Mouse (Mus musculus): ENCODE measurements at regions not wholly inside any gene's neighbourhood (a gene's known extent, or its start where the extent isn't known, plus 50 kb on each side); places are given as distances from the start of the nearest gene placed in this dataset.

DNA sequence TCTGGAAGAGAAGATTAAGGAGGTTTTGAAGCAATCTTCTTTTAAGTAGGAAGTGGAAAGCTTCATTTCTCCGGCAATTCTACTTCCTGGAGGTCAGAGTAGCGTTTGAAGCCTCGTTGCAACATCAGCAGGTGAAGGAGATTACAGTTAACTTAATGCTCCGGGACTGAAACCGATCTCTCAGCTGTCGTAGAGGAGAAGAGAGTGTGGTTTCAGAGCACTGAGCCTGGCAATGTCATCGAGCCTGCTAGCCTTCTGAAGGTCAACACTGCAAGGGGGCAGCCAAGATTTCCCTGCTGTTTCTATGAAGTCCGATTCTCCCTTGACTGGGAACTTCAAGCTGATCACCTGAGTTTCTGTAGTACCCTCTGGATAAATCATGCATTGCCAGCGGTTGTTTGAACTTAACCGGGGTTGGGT lies 299.1 kb downstream of the Pten start:
- Histone ChIP-seq H3K4me3 (ENCODE audit: insufficient read depth in 1 of 2, low read depth in 1 of 2, low read length in 2 of 2, poor library complexity in 1 of 2, severe bottlenecking in 1 of 2) (no peak overlapping the region), H3K27ac (ENCODE audit: insufficient read depth, low read depth, low read length, poor library complexity, severe bottlenecking) (no peak overlapping the region), H3K36me3 (ENCODE audit: control insufficient read depth, insufficient read depth, low read length, poor library complexity, severe bottlenecking) (no peaks in the 10 kb centered on the region), H3K4me1 (ENCODE audit: control insufficient read depth in 2 of 2, insufficient read depth in 2 of 2, low read length in 2 of 2, poor library complexity in 1 of 2) (no peaks in the 10 kb centered on the region), H3K9me3 (ENCODE audit: control insufficient read depth, insufficient read depth, low read depth, low read length) (no peaks in the 10 kb centered on the region), H3K9ac (ENCODE audit: insufficient read depth, low read depth, low read length, poor library complexity, severe bottlenecking) (no peak overlapping the region)
- in situ Hi-C loops (cut with MboI; ENCODE audit: low sequenced_read_pairs in 2 of 2, unreplicated experiment in 2 of 2) = no loop called here
- DNase-seq (ENCODE audit: low read depth, low spot score) = no peak
- no peak for TF ChIP-seq HCFC1 (IDR thresholded peaks at IDR 0.05; ENCODE audit: borderline replicate concordance, insufficient read depth, low read length)
- no peak for TF ChIP-seq MAFK (IDR thresholded peaks at IDR 0.05; ENCODE audit: insufficient read depth, low read depth, low read length)
- no peak for TF ChIP-seq CHD2 (IDR thresholded peaks at IDR 0.05; ENCODE audit: low read depth, low read length)
- no peak for TF ChIP-seq ZNF384 (IDR thresholded peaks at IDR 0.05; ENCODE audit: low read depth, low read length)
- TF ChIP-seq ZC3H11A (IDR thresholded peaks at IDR 0.05; ENCODE audit: borderline replicate concordance, low read depth, low read length) = no peak

DNA sequence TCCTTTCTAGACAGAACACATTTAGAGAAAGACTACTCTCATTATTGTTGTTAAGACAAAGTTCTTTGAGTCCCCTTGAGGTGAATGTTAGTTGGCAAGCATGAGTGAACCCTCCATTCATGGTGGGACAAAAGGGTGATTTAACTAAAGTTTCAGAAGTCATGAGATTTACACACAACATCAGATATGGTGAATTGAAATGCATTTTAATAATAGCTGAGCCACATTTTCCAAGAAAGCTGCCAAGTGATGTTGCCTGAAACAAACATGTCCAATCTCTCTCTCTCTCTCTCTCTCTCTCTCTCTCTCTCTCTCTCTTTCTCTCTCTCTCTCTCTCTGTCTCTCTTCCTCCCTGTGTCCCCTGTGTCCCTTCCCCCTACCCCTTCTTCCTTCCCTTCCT lies 303.7 kb downstream of the Pten start:
- TF ChIP-seq ZC3H11A (IDR thresholded peaks at IDR 0.05; ENCODE audit: borderline replicate concordance, low read depth, low read length) (no peak), ZNF384 (IDR thresholded peaks at IDR 0.05; ENCODE audit: low read depth, low read length) (no peak), CHD2 (IDR thresholded peaks at IDR 0.05; ENCODE audit: low read depth, low read length) (no peak), MAFK (IDR thresholded peaks at IDR 0.05; ENCODE audit: insufficient read depth, low read depth, low read length) (no peak), HCFC1 (IDR thresholded peaks at IDR 0.05; ENCODE audit: borderline replicate concordance, insufficient read depth, low read length) (no peak)
- in situ Hi-C loops (cut with MboI; ENCODE audit: low sequenced_read_pairs in 2 of 2, unreplicated experiment in 2 of 2) = no loop called here
- DNase-seq (ENCODE audit: low read depth, low spot score) = no peak
- Histone ChIP-seq H3K27ac (ENCODE audit: insufficient read depth, low read depth, low read length, poor library complexity, severe bottlenecking) (no peak overlapping the region), H3K9me3 (ENCODE audit: control insufficient read depth, insufficient read depth, low read depth, low read length) (no peaks in the 10 kb centered on the region), H3K4me1 (ENCODE audit: control insufficient read depth in 2 of 2, insufficient read depth in 2 of 2, low read length in 2 of 2, poor library complexity in 1 of 2) (peaks cover 0 to 2% of the 10 kb centered on the region in 2 experiments; a peak in 1 of 4 replicates), H3K9ac (ENCODE audit: insufficient read depth, low read depth, low read length, poor library complexity, severe bottlenecking) (no peak overlapping the region), H3K4me3 (ENCODE audit: insufficient read depth in 1 of 2, low read depth in 1 of 2, low read length in 2 of 2, poor library complexity in 1 of 2, severe bottlenecking in 1 of 2) (no peak overlapping the region), H3K36me3 (ENCODE audit: control insufficient read depth, insufficient read depth, low read length, poor library complexity, severe bottlenecking) (no peaks in the 10 kb centered on the region)

- Histone ChIP-seq H3K27ac (ENCODE audit: insufficient read depth, low read depth, low read length, poor library complexity, severe bottlenecking) (no peak overlapping the region), H3K4me1 (ENCODE audit: control insufficient read depth in 2 of 2, insufficient read depth in 2 of 2, low read length in 2 of 2, poor library complexity in 1 of 2) (peaks cover 0 to 2% of the 10 kb centered on the region in 2 experiments; a peak in 1 of 4 replicates), H3K4me3 (ENCODE audit: insufficient read depth in 1 of 2, low read depth in 1 of 2, low read length in 2 of 2, poor library complexity in 1 of 2, severe bottlenecking in 1 of 2) (no peak overlapping the region), H3K9ac (ENCODE audit: insufficient read depth, low read depth, low read length, poor library complexity, severe bottlenecking) (no peak overlapping the region), H3K9me3 (ENCODE audit: control insufficient read depth, insufficient read depth, low read depth, low read length) (no peaks in the 10 kb centered on the region), H3K36me3 (ENCODE audit: control insufficient read depth, insufficient read depth, low read length, poor library complexity, severe bottlenecking) (no peaks in the 10 kb centered on the region)
- no peak for TF ChIP-seq MAFK (IDR thresholded peaks at IDR 0.05; ENCODE audit: insufficient read depth, low read depth, low read length)
- no peak for TF ChIP-seq ZC3H11A (IDR thresholded peaks at IDR 0.05; ENCODE audit: borderline replicate concordance, low read depth, low read length)
- no peak for TF ChIP-seq HCFC1 (IDR thresholded peaks at IDR 0.05; ENCODE audit: borderline replicate concordance, insufficient read depth, low read length)
- no peak for TF ChIP-seq CHD2 (IDR thresholded peaks at IDR 0.05; ENCODE audit: low read depth, low read length)
- no peak for TF ChIP-seq ZNF384 (IDR thresholded peaks at IDR 0.05; ENCODE audit: low read depth, low read length)
- in situ Hi-C loops (cut with MboI; ENCODE audit: low sequenced_read_pairs in 2 of 2, unreplicated experiment in 2 of 2) = no loop called here
- DNase-seq (ENCODE audit: low read depth, low spot score) = no peak
Observed at GRCm38 (mm10) chr19:33062165-33063058, 305.1 kb downstream of the Pten start.

DNA sequence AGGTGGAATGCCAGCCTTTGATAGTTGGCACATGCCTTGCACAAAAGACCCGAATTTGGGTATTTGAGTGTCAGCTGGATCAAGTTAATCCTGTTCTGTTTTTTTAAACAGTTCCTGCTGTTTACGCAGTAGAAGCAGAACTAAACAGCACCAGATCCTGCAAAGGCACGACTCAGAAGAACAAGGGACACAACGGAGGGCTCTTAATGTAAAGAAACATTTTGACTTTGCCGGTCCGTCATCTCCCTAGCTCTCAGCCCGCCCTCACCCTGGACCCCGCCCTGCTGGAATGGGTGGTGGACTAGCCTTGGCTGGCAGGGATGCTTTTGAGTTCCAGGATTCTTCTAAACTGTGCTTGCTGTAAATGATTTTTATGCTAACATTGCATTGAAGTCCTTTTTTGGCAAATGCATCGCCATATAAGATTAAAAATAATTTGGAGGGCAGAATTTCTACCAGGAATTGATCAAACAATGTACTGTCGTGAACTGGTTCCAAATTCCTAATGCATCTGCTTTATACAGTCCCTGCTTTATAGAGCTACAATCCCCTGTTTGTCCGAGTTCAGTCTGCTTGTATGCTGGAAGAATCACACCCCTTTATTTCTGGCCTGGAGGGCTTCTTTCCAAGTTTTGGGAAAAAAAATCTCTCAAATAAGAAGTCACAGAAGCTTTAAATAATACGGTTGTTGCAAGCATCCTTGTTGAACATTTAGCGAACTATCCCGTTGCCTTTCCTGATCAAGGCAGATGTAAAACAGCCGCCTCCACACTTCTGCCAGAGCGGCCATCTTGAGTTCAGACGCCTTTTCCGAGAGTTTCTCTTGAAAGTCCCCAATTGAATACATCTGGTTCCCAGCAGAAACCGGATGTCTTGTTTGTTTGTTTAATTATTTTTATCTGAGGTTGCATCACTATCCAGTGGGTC lies 308.2 kb downstream of the Pten start:
- no peaks in the 10 kb centered on the region for H3K36me3 ChIP-seq (ENCODE audit: control insufficient read depth, insufficient read depth, low read length, poor library complexity, severe bottlenecking)
- TF ChIP-seq HCFC1 (IDR thresholded peaks at IDR 0.05; ENCODE audit: borderline replicate concordance, insufficient read depth, low read length) (no peak), CHD2 (IDR thresholded peaks at IDR 0.05; ENCODE audit: low read depth, low read length) (no peak), ZC3H11A (IDR thresholded peaks at IDR 0.05; ENCODE audit: borderline replicate concordance, low read depth, low read length) (no peak), MAFK (IDR thresholded peaks at IDR 0.05; ENCODE audit: insufficient read depth, low read depth, low read length) (no peak), ZNF384 (IDR thresholded peaks at IDR 0.05; ENCODE audit: low read depth, low read length) (no peak)
- DNase-seq (ENCODE audit: low read depth, low spot score) = no peak

More for the DNA sequence above, 308.2 kb downstream of the Pten start:
- H3K9ac ChIP-seq (ENCODE audit: insufficient read depth, low read depth, low read length, poor library complexity, severe bottlenecking) = no peak overlapping the region
- in situ Hi-C loops (cut with MboI; ENCODE audit: low sequenced_read_pairs in 2 of 2, unreplicated experiment in 2 of 2) = no loop called here
- no peak overlapping the region for H3K4me3 ChIP-seq (ENCODE audit: insufficient read depth in 1 of 2, low read depth in 1 of 2, low read length in 2 of 2, poor library complexity in 1 of 2, severe bottlenecking in 1 of 2)
- H3K27ac ChIP-seq (ENCODE audit: insufficient read depth, low read depth, low read length, poor library complexity, severe bottlenecking) = no peak overlapping the region
- no peaks in the 10 kb centered on the region for H3K9me3 ChIP-seq (ENCODE audit: control insufficient read depth, insufficient read depth, low read depth, low read length)
- H3K4me1 ChIP-seq (ENCODE audit: control insufficient read depth in 2 of 2, insufficient read depth in 2 of 2, low read length in 2 of 2, poor library complexity in 1 of 2) = peaks cover 0 to 2% of the 10 kb centered on the region in 2 experiments; a peak in 1 of 4 replicates

Measured in ES-E14 (cell line).